In genomic region chr11:112784903-112785381, GRCm38 (mm10) we compare ENCODE assay signal across 9 mouse cellular contexts. TPM values are rescaled to one million over a fixed set of nuclear protein-coding genes. Genes with fewer than 3 reads are reported as not detected.
DNase-seq lines count a peak whose midpoint lies in the region; ATAC-seq and TF ChIP-seq lines count a peak whose summit lies in the region.
"Had no signal": no experiment of that assay in that cellular context is flagged by ENCODE, and none has a peak within 500 bp of the region (broad histone marks: within the 10 kb centered on the region; RNA-seq: fewer than 3 reads in every experiment).

No protein-coding gene starts in this region.

- H3K9ac ChIP-seq in forebrain, embryonic 11.5 days (ENCODE audit: low read length), result peak overlapping the region; percentile 97
- peak overlapping the region; percentile 54 for H3K9ac ChIP-seq in midbrain, embryonic 15.5 days

- peak overlapping the region; percentile 87 for H3K4me2 ChIP-seq in forebrain, embryonic 11.5 days (ENCODE audit: low read depth, low read length, severe bottlenecking)
- H3K4me2 ChIP-seq in midbrain, embryonic 15.5 days, result peak overlapping the region; percentile 98

- H3K9me3 ChIP-seq in E14TG2a.4 (ENCODE audit: low read length), result no peaks in the 10 kb centered on the region
- no peaks in the 10 kb centered on the region for H3K9me3 ChIP-seq in forebrain, embryonic 11.5 days (ENCODE audit: control insufficient read depth, low read length)
- no peaks in the 10 kb centered on the region for H3K9me3 ChIP-seq in midbrain, embryonic 15.5 days

- no peak overlapping the region for H3K4me3 ChIP-seq in gastrocnemius, adult 2 months
- H3K4me3 ChIP-seq in E14TG2a.4 (replicated peaks; ENCODE audit: low read length), result peak overlapping the region; percentile 64
- H3K4me3 ChIP-seq in forebrain, embryonic 11.5 days (ENCODE audit: low read depth, low read length), result peak overlapping the region; percentile 90
- peak overlapping the region; percentile 57 for H3K4me3 ChIP-seq in midbrain, embryonic 15.5 days

- no peaks in the 10 kb centered on the region for H3K36me3 ChIP-seq in E14TG2a.4 (ENCODE audit: insufficient read depth, low read length)
- H3K36me3 ChIP-seq in forebrain, embryonic 11.5 days (ENCODE audit: control insufficient read depth, insufficient read depth, low read length), result no peaks in the 10 kb centered on the region; the same call in 1 of the 2 replicates
- no peaks in the 10 kb centered on the region for H3K36me3 ChIP-seq in midbrain, embryonic 15.5 days (replicated peaks)

- WGBS in forebrain, embryonic 11.5 days, result 3% methylated on average over 34 of the region's 34 CpGs
- 1% methylated on average over 33 of the region's 34 CpGs for WGBS in midbrain, embryonic 15.5 days

- DNase-seq in gastrocnemius, adult 2 months, result peak; percentile 18
- DNase-seq in gastrocnemius, postnatal 36 days, result no peak
- peak; percentile 79 for DNase-seq in forebrain, embryonic 11.5 days (ENCODE audit: low spot score)
- peak; percentile 23 to 26 for DNase-seq in layer of hippocampus, postnatal 36 days
- peak; percentile 26 for DNase-seq in yolk sac, embryonic 10.5 days (ENCODE audit: low spot score)
- no peak for DNase-seq in gastrocnemius, adult 18-20 months (ENCODE audit: low spot score)

- intact Hi-C loops in gastrocnemius, adult 2 months (cut with DNase I), result no loop called here
- intact Hi-C loops in gastrocnemius, postnatal 36 days (cut with DNase I), result loop anchor here (2.0 to 5.0 kb wide), 2 partner anchors 382 to 1248 kb away; no protein-coding TSS in a partner anchor

- ATAC-seq in forebrain, embryonic 11.5 days (replicated peaks; ENCODE audit: low FRiP score), result 0 out of 2 replicates have a peak, but pooled peaks have one; percentile 3
- ATAC-seq in midbrain, embryonic 15.5 days (replicated peaks), result peak; percentile 52

- TF ChIP-seq CTCF in gastrocnemius, adult 2 months (IDR thresholded peaks at IDR 0.05), result no peak
- no peak for TF ChIP-seq CTCF in E14TG2a.4 (conservative IDR thresholded peaks at IDR 0.05; ENCODE audit: low read length)

- no peak overlapping the region for H3K27ac ChIP-seq in gastrocnemius, adult 2 months
- H3K27ac ChIP-seq in forebrain, embryonic 11.5 days (ENCODE audit: low read depth, low read length), result 0 out of 2 replicates have a peak overlapping the region, but pooled peaks have one; percentile 25
- H3K27ac ChIP-seq in midbrain, embryonic 15.5 days, result peak overlapping the region; percentile 74

- peaks cover 86% of the 10 kb centered on the region for H3K27me3 ChIP-seq in E14TG2a.4 (ENCODE audit: insufficient read depth, low read length)
- H3K27me3 ChIP-seq in forebrain, embryonic 11.5 days (ENCODE audit: control insufficient read depth, insufficient read depth, low read length), result no peaks in the 10 kb centered on the region
- 0 out of 2 replicates have a peak, but pooled peaks cover 3% of the 10 kb centered on the region for H3K27me3 ChIP-seq in midbrain, embryonic 15.5 days (replicated peaks)

- H3K4me1 ChIP-seq in E14TG2a.4 (replicated peaks; ENCODE audit: low read depth, low read length), result peaks cover 40% of the 10 kb centered on the region
- peaks cover 27% of the 10 kb centered on the region; the same call in 1 of the 2 replicates for H3K4me1 ChIP-seq in forebrain, embryonic 11.5 days (replicated peaks; ENCODE audit: control insufficient read depth, insufficient read depth, low read length)
- H3K4me1 ChIP-seq in midbrain, embryonic 15.5 days, result peaks cover 48% of the 10 kb centered on the region

RNA-seq across cellular contexts. Expression of gene Sox9, which starts 2.9 kb away (rescaled TPM):
- 1 to 10 TPM; 2.3 to 3.4 TPM for total RNA-seq in gastrocnemius, adult 2 months (2021)
- total RNA-seq in gastrocnemius, postnatal 36 days (2021), result 1 to 10 TPM; 2.2 to 2.4 TPM
- polyA plus RNA-seq in forebrain, embryonic 11.5 days (2014; fragmentation: Nextera tagmentation; extraction: Ambion mirVana), result 165 and 180 TPM in 2 replicates
- total RNA-seq in layer of hippocampus, postnatal 36 days (2021), result 10 to 100 TPM; 25.8 to 27.2 TPM
- polyA plus RNA-seq in midbrain, embryonic 15.5 days (2015; fragmentation: Nextera tagmentation; extraction: Ambion mirVana), result 43.0 and 49.3 TPM in 2 replicates
- total RNA-seq in gastrocnemius, adult 18-20 months (2021), result 1 to 10 TPM; 1.6 to 2.7 TPM
- total RNA-seq: MEL had no signal

Comparison
In these comparisons a context has a peak if more than half of its experiments do, and no peak if none do; other contexts are left out.
1. DNase-seq: peak in gastrocnemius, adult 2 months (single experiment), forebrain, embryonic 11.5 days (single experiment), layer of hippocampus, postnatal 36 days (2 of 2) and yolk sac, embryonic 10.5 days (single experiment); none in gastrocnemius, postnatal 36 days (0 of 2) and gastrocnemius, adult 18-20 months (single experiment).
2. RNA of gene Sox9, which starts 2.9 kb away (total RNA-seq): 25.8 to 27.2 TPM in layer of hippocampus, postnatal 36 days; 2.3 to 3.4 TPM in gastrocnemius, adult 2 months, 1.6 to 2.7 TPM in gastrocnemius, adult 18-20 months and 2.2 to 2.4 TPM in gastrocnemius, postnatal 36 days; every median in the first group is over 4 times any median in the second.